Mouse (Mus musculus) hematopoietic stem cell, adult 5-6 weeks (primary cell): ENCODE measurements around the gene Ccdc24. TPM values are rescaled to one million over a fixed set of nuclear protein-coding genes. Genes with fewer than 3 reads are reported as not detected.

Experiments used
- total RNA-seq: library from RNA; stranded (forward); fragments of 172-1452, 232-1000 nt; gene quantifications from 2 replicates; pipeline ENCODE4 v1.2.3, GENCODE M21; 2017

Gene Ccdc24
- total RNA-seq, 1 experiment from 2014 or later = not detected

Other genes with a start within 250 kb of the Ccdc24 start
- gene Dmap1, start 190.3 kb downstream of the Ccdc24 start, total RNA-seq = 18.1 and 28.0 TPM in 2 replicates
- gene Gm12845, start 148.1 kb downstream of the Ccdc24 start, total RNA-seq = not detected in 2 replicates
- gene Klf17, start 106.9 kb downstream of the Ccdc24 start, total RNA-seq = not detected in 2 replicates
- 1.6 and 8.0 TPM in 2 replicates for gene Slc6a9, start 38.1 kb downstream of the Ccdc24 start, total RNA-seq
- not detected in 2 replicates for gene B4galt2, start 10.9 kb upstream of the Ccdc24 start, total RNA-seq
- 65.8 and 93.7 TPM in 2 replicates for gene Atp6v0b, start 14.8 kb upstream of the Ccdc24 start, total RNA-seq
- gene Dph2, start 19.5 kb upstream of the Ccdc24 start, total RNA-seq = 6.0 and 9.8 TPM in 2 replicates
- 8.9 and 11.4 TPM in 2 replicates for gene Ipo13, start 42.4 kb upstream of the Ccdc24 start, total RNA-seq
- gene Artn, start 57.2 kb upstream of the Ccdc24 start, total RNA-seq = 0.55 TPM in 1 of 2 replicates, not detected in the other